Mouse (Mus musculus) CH12.LX (cell line): ENCODE data around the gene Pip5k1a. TPM values are rescaled to one million over a fixed set of nuclear protein-coding genes. Genes with fewer than 3 reads are reported as not detected.
"Not testable (repeated sequence)": the region's sequence is repeated elsewhere in the genome, so short reads cannot be mapped to it uniquely, and the experiment has no call there.

Experiments
- DNase-seq: peaks from one replicate; pipeline ENCODE4 v3.0.0-alpha.2; 2013; ENCODE audit errors: extremely low read depth
- H3K27ac ChIP-seq: 2 replicates; pipeline ENCODE4 v1.5.1; 2012; ENCODE audit warnings: low read depth, mild to moderate bottlenecking, control low read depth, moderate library complexity; ENCODE audit not compliant: insufficient read depth
- H3K27me3 ChIP-seq: replicated peaks from 2 replicates; pipeline ENCODE3; 2012; ENCODE audit warnings: inconsistent platforms
- H3K36me3 ChIP-seq, 2 experiments: replicated peaks in 1 of 2; 2 replicates each; pipeline versions ENCODE3 to v1.6.1; 2012; ENCODE audit warnings: inconsistent platforms in 1 of 2, low read length in 1 of 2, mild to moderate bottlenecking in 1 of 2, mixed read lengths in 1 of 2, moderate library complexity in 1 of 2; ENCODE audit not compliant: control insufficient read depth in 1 of 2, insufficient read depth in 1 of 2
- H3K4me1 ChIP-seq, 2 experiments: 2 replicates each; pipeline ENCODE4 v1.6.1; 2012; ENCODE audit warnings: inconsistent platforms in 1 of 2, moderate library complexity in 1 of 2; ENCODE audit not compliant: insufficient read depth in 2 of 2, control insufficient read depth in 1 of 2
- H3K4me2 ChIP-seq: 2 replicates; pipeline ENCODE4 v1.6.1; 2012; ENCODE audit warnings: low read depth, mild to moderate bottlenecking, control low read depth; ENCODE audit not compliant: poor library complexity, insufficient read depth, severe bottlenecking
- H3K4me3 ChIP-seq, 3 experiments: fragments of 150-350 bp in 1 of 3; sonication (generic) in 1 of 3; replicated peaks in 1 of 3; 2 replicates each; pipeline versions ENCODE3 to v1.5.1; 2011 to 2012; ENCODE audit warnings: low read depth in 2 of 3, low read length in 2 of 3, mild to moderate bottlenecking in 2 of 3, moderate library complexity in 2 of 3, control low read depth in 1 of 3, improper control_type of control experiment in 1 of 3, inconsistent platforms in 1 of 3, mixed read lengths in 1 of 3; ENCODE audit not compliant: poor library complexity in 1 of 3
- H3K79me2 ChIP-seq: replicated peaks from 2 replicates; pipeline ENCODE4 v1.6.1; 2012; ENCODE audit warnings: mild to moderate bottlenecking, moderate library complexity; ENCODE audit not compliant: control insufficient read depth, poor library complexity, insufficient read depth, severe bottlenecking; ENCODE audit errors: extremely low read depth
- H3K9ac ChIP-seq: 2 replicates; pipeline ENCODE4 v1.6.1; 2012; ENCODE audit warnings: low read depth, mild to moderate bottlenecking, control low read depth, moderate library complexity; ENCODE audit not compliant: insufficient read depth
- H3K9me3 ChIP-seq: replicated peaks from 2 replicates; pipeline ENCODE3; 2012; ENCODE audit warnings: low read length, inconsistent platforms, mixed read lengths
- CHD1 ChIP-seq: IDR thresholded peaks from 2 replicates; pipeline ENCODE4 v1.6.1; 2012; ENCODE audit warnings: low read depth, low read length, improper control_type of control experiment, inconsistent platforms
- CHD2 ChIP-seq: IDR thresholded peaks from 2 replicates; pipeline ENCODE4 v1.6.1; 2011; ENCODE audit warnings: low read length, improper control_type of control experiment
- CTCF ChIP-seq, 2 experiments: IDR thresholded peaks in 1 of 2; conservative IDR thresholded peaks in 1 of 2; 2 replicates each; pipeline ENCODE4 v1.5.1; 2011 to 2012; ENCODE audit warnings: low read depth in 2 of 2, low read length in 2 of 2, improper control_type of control experiment in 1 of 2, inconsistent platforms in 1 of 2, mild to moderate bottlenecking in 1 of 2, moderate library complexity in 1 of 2
- EP300 ChIP-seq: IDR thresholded peaks from 2 replicates; pipeline ENCODE4 v1.6.1; 2011; ENCODE audit warnings: low read length, improper control_type of control experiment
- HCFC1 ChIP-seq: IDR thresholded peaks from 2 replicates; pipeline ENCODE4 v1.6.1; 2012; ENCODE audit warnings: low read depth, mild to moderate bottlenecking, inconsistent platforms, low read length, improper control_type of control experiment
- JUN ChIP-seq: IDR thresholded peaks from 2 replicates; pipeline ENCODE4 v1.6.1; 2011; ENCODE audit warnings: low read depth, mild to moderate bottlenecking, low read length, improper control_type of control experiment, moderate library complexity; ENCODE audit not compliant: insufficient read depth
- MAZ ChIP-seq: IDR thresholded peaks from 2 replicates; pipeline ENCODE4 v1.6.1; 2012; ENCODE audit warnings: low read depth, mild to moderate bottlenecking, inconsistent platforms, low read length, improper control_type of control experiment, moderate library complexity
- MXI1 ChIP-seq: IDR thresholded peaks from 2 replicates; pipeline ENCODE4 v1.6.1; 2011; ENCODE audit warnings: mild to moderate bottlenecking, low read depth, low read length, improper control_type of control experiment
- NRF1 ChIP-seq: IDR thresholded peaks from 2 replicates; pipeline ENCODE4 v1.6.1; 2014; ENCODE audit warnings: low read depth, mild to moderate bottlenecking, inconsistent platforms, low read length, improper control_type of control experiment, moderate library complexity
- POLR2AphosphoS2 ChIP-seq: IDR thresholded peaks from 2 replicates; pipeline ENCODE4 v1.6.1; 2011; ENCODE audit warnings: low read depth, low read length, improper control_type of control experiment
- RAD21 ChIP-seq: IDR thresholded peaks from 2 replicates; pipeline ENCODE4 v1.6.1; 2011; ENCODE audit warnings: low read depth, mild to moderate bottlenecking, low read length, improper control_type of control experiment, moderate library complexity
- USF2 ChIP-seq: conservative IDR thresholded peaks from 2 replicates; pipeline ENCODE4 v1.6.1; 2011; ENCODE audit warnings: low read depth, low read length, improper control_type of control experiment
- ZC3H11A ChIP-seq: IDR thresholded peaks from 2 replicates; pipeline ENCODE4 v1.6.1; 2012; ENCODE audit warnings: low read depth, mild to moderate bottlenecking, inconsistent platforms, low read length, improper control_type of control experiment
- ZNF384 ChIP-seq: IDR thresholded peaks from 2 replicates; pipeline ENCODE4 v1.6.1; 2012; ENCODE audit warnings: low read depth, low read length, improper control_type of control experiment, inconsistent platforms
- dilution Hi-C: fragments of 300-500 bp; cut with MboI; formaldehyde crosslinking; loops from 2 replicates; pipeline ENCODE4 v1.14.3; 2020; ENCODE audit warnings: low sequenced_read_pairs; ENCODE audit not compliant: extremely low pct_unique_long_range_greater_than_20kb, extremely low pct_ligation_motif_present
- in situ Hi-C: fragments of 300-500 bp; cut with MboI; formaldehyde crosslinking; loops from 3 replicates; pipeline ENCODE4 v1.14.3; 2019; ENCODE audit warnings: low sequenced_read_pairs, low pct_ligation_motif_present, low pct_unique_long_range_greater_than_20kb, mixed read lengths
- polyA plus RNA-seq: library from polyadenylated mRNA; unstranded; fragments of >175 nt; gene quantifications from 2 replicates; pipeline ENCODE4 v1.2.1, GENCODE M21; 2012; ENCODE audit warnings: low read depth; ENCODE audit not compliant: insufficient read length
- total RNA-seq, 2 experiments: library from RNA; depleted of rRNA; stranded (reverse); fragments of 300-350 nt in 1 of 2; fragments of >200 nt in 1 of 2; gene quantifications; 2 replicates each; pipeline ENCODE4 v1.2.3; 2012 to 2014

Gene Pip5k1a
- total and polyA plus RNA-seq, 3 experiments = 21.5 to 35.8 (median 34.1) TPM

GRCm38 (mm10) chr3:95133176-95133575 is 26.4 kb upstream of the Pip5k1a start:
- H3K27ac ChIP-seq = peak overlapping the region; percentile 26; the same call in 1 of the 2 replicates
- in situ Hi-C loops = loop anchor here (5.0 kb wide), 1 partner anchor 134 kb away; no protein-coding TSS in a partner anchor
- peak overlapping the region; percentile 84 for H3K9ac ChIP-seq
- peaks cover 3% of the 10 kb centered on the region for H3K9me3 ChIP-seq
- peaks cover 14% of the 10 kb centered on the region for H3K79me2 ChIP-seq
- H3K36me3 ChIP-seq = peaks cover 23 to 47% of the 10 kb centered on the region in 2 experiments
- DNase-seq = no peak
- dilution Hi-C loops = no loop called here
- peaks cover 8 to 24% of the 10 kb centered on the region in 2 experiments for H3K4me1 ChIP-seq
- peak overlapping the region; percentile 74 to 92 (median 81) for H3K4me3 ChIP-seq
- no peaks in the 10 kb centered on the region for H3K27me3 ChIP-seq
- peak overlapping the region; percentile 67 for H3K4me2 ChIP-seq
- TF ChIP-seq NRF1 (no peak), JUN (no peak), MAZ (no peak), HCFC1 (no peak), POLR2AphosphoS2 (no peak), RAD21 (no peak), MXI1 (peak; percentile 6; the same call in 1 of the 2 replicates), USF2 (no peak), EP300 (no peak)

- Histone ChIP-seq H3K36me3 (peaks cover 18 to 50% of the 10 kb centered on the region in 2 experiments), H3K4me1 (peaks cover 8 to 19% of the 10 kb centered on the region in 2 experiments)
- dilution Hi-C loops, H3K27me3 ChIP-seq, DNase-seq, H3K4me3 ChIP-seq, H3K27ac ChIP-seq, H3K9me3 ChIP-seq: not testable (repeated sequence)
- peak in 1 of 2 experiments; percentile 13; a peak in 1 of 4 replicates for TF ChIP-seq CTCF (conservative IDR thresholded peaks at IDR 0.05 in 1 of 2, IDR thresholded peaks at IDR 0.05 in 1 of 2; ENCODE audit: low read depth in 2 of 2, low read length in 2 of 2)
- TF ChIP-seq, all 38 proteins: peak for 1; not testable (repeated sequence) for 37
- not testable (repeated sequence) for H3K4me2 ChIP-seq, H3K9ac ChIP-seq
- peaks cover 14% of the 10 kb centered on the region for H3K79me2 ChIP-seq
- in situ Hi-C loops = loop anchor here (5.0 kb wide), 1 partner anchor 135 kb away; no protein-coding TSS in a partner anchor
These were observed 25.7 kb upstream of the Pip5k1a start for GRCm38 (mm10) chr3:95132389-95132788.

GRCm38 (mm10) chr3:95130081-95130480 is 23.4 kb upstream of the Pip5k1a start:
- DNase-seq = no peak
- in situ Hi-C loops = loop anchor here (5.0 kb wide), 1 partner anchor 137 kb away; no protein-coding TSS in a partner anchor
- Histone ChIP-seq H3K4me3 (no peak overlapping the region), H3K4me1 (peaks cover 4 to 6% of the 10 kb centered on the region in 2 experiments; a peak in 2 of 4 replicates), H3K36me3 (peaks cover 21 to 63% of the 10 kb centered on the region in 2 experiments), H3K79me2 (peaks cover 3% of the 10 kb centered on the region), H3K9ac (no peak overlapping the region), H3K27ac (no peak overlapping the region)
- dilution Hi-C loops = no loop called here
- TF ChIP-seq CHD2 = no peak
- TF ChIP-seq CHD1 = no peak
- no peak for TF ChIP-seq ZNF384
- no peak for TF ChIP-seq ZC3H11A
- TF ChIP-seq, all 38 proteins: peak for 0
- Histone ChIP-seq H3K9me3 (peaks cover 3% of the 10 kb centered on the region), H3K27me3 (no peaks in the 10 kb centered on the region), H3K4me2 (no peak overlapping the region)
